Mouse (Mus musculus): ENCODE data around the gene Slc12a9. TPM values are rescaled to one million over a fixed set of nuclear protein-coding genes. Genes with fewer than 3 reads are reported as not detected.

Gene Slc12a9
- polyA plus RNA-seq, 1 experiment from 2014 or later: 12.0 TPM

DNA sequence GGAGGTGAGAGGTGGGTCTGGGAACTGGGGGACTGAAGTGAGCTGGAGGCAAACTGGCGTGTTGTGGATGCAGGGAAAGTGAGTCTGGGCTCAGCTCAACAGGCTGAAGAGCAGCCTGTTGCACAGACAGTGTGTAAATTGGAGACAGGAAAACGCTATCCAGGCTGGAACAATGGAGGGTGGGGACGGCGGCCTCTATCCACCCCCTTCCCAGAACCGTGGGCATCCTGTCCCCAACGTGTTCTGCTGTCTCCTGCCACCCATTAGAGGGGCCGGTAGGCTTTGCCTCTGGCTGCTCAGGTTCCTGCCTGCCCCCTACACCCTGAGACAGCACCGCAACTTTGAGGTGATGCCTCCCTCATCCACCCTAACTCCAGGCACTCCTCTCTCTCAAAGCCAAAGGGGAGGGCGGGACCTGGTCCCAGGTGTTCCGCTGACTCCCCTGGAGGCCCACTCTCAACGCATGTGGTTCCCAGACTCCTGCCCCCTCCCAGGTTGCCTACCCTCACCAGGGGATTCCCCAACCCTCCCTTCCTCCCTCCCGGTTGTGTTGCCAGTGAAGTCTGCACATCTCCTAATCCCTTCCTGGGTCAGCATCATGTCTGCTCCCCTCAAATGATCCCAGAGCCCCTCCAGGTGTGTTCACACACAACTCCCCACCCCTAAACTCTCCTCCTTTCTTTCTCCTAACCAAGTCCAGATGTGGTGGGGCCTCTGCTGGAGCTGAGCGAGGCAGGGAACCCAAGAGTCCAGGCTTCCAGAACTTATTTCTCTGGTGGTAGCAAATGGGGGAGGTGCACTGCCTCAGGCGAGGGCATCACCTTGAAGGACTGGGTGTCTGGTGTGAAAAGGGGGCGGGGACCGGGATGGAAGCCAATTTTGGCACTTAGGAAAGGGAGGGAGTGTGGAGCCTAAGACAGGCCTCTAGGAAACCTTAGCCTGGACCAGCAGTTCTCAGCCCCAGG is 18.9 kb upstream of the Slc12a9 start:
- peak; percentile 76 for DNase-seq (ENCODE audit: low spot score)
- 12% methylated on average over 16 of the region's 16 CpGs for WGBS
- H3K36me3 ChIP-seq: peaks cover 47% of the 10 kb centered on the region
- no peaks in the 10 kb centered on the region for H3K27me3 ChIP-seq (ENCODE audit: insufficient read depth, poor library complexity, severe bottlenecking)
- H3K4me3 ChIP-seq: peak overlapping the region; percentile 93
- H3K9me3 ChIP-seq: no peaks in the 10 kb centered on the region
- H3K27ac ChIP-seq: peak overlapping the region; percentile 99
- H3K4me1 ChIP-seq: peaks cover 52% of the 10 kb centered on the region

DNA sequence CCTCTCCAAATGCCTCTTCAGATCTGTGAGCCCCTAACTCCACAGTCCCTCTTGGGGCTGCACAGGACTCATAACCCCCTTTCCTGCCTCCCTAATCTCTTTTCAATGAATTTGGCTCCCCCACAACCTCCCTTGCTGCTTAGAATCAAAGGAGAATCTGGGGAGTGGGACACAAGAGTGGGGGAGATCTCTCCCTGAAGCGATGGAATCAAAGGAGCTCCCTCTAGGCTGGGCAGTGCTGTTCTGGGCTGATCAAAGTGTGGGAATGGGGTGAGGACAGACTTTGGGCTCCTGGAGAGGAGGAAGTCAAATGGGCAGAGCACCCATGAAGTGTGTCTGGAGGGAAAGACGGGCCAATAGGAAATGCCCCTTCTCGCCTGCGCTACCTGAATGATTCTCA is 18.0 kb upstream of the Slc12a9 start:
- Histone ChIP-seq H3K27me3 (ENCODE audit: insufficient read depth, poor library complexity, severe bottlenecking) (no peaks in the 10 kb centered on the region), H3K9me3 (no peaks in the 10 kb centered on the region), H3K27ac (peak overlapping the region; percentile 99), H3K36me3 (peaks cover 39% of the 10 kb centered on the region), H3K4me3 (peak overlapping the region; percentile 93), H3K4me1 (peaks cover 60% of the 10 kb centered on the region)
- no peak for DNase-seq (ENCODE audit: low spot score)
- WGBS: 19% methylated on average over 4 of the region's 4 CpGs

DNA sequence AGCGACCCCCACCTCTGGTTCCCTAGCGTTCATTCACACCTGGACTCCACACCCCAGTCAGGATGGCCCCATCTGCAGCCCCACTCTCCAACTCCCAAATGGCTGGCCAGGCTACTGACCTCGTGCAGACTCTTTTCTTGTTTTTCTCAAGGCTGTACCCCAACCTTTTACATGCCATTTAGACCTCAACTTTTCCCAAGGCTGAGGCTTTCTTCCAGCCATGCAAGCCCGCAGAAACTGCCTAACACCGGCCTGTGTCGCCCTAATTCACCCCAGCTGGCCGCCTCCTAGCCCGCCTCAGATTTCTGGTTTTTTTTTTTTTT is 17.6 kb upstream of the Slc12a9 start:
- peak overlapping the region; percentile 99 for H3K27ac ChIP-seq
- no peaks in the 10 kb centered on the region for H3K27me3 ChIP-seq (ENCODE audit: insufficient read depth, poor library complexity, severe bottlenecking)
- no peaks in the 10 kb centered on the region for H3K9me3 ChIP-seq
- 1% methylated on average over 8 of the region's 8 CpGs for WGBS
- peaks cover 35% of the 10 kb centered on the region for H3K36me3 ChIP-seq
- no peak for DNase-seq (ENCODE audit: low spot score)
- H3K4me1 ChIP-seq: peaks cover 63% of the 10 kb centered on the region
- peak overlapping the region; percentile 93 for H3K4me3 ChIP-seq

GRCm38 (mm10) chr5:137350205-137351057 is 17.0 kb upstream of the Slc12a9 start:
- peaks cover 30% of the 10 kb centered on the region for H3K36me3 ChIP-seq
- H3K27me3 ChIP-seq (ENCODE audit: insufficient read depth, poor library complexity, severe bottlenecking): no peaks in the 10 kb centered on the region
- H3K4me1 ChIP-seq: peaks cover 69% of the 10 kb centered on the region
- H3K9me3 ChIP-seq: no peaks in the 10 kb centered on the region
- H3K27ac ChIP-seq: peak overlapping the region; percentile 99
- under 1% methylated on average over 55 of the region's 55 CpGs for WGBS
- peak overlapping the region; percentile 93 for H3K4me3 ChIP-seq
- no peak for DNase-seq (ENCODE audit: low spot score)

- under 1% methylated on average over 32 of the region's 32 CpGs for WGBS
- Histone ChIP-seq H3K4me1 (peaks cover 72% of the 10 kb centered on the region), H3K9me3 (no peaks in the 10 kb centered on the region), H3K4me3 (peak within 1 kb of the TSS; percentile 93), H3K27me3 (ENCODE audit: insufficient read depth, poor library complexity, severe bottlenecking) (no peaks in the 10 kb centered on the region), H3K36me3 (peaks cover 21% of the 10 kb centered on the region), H3K27ac (peak within 1 kb of the TSS; percentile 99)
- DNase-seq (ENCODE audit: low spot score): peak; percentile 97
Measured at GRCm38 (mm10) chr5:137349384-137350204, 16.2 kb upstream of the Slc12a9 start, which contains the start of gene Ephb4. Gene Ephb4 (plus strand): TSS chr5:137350109.

DNA sequence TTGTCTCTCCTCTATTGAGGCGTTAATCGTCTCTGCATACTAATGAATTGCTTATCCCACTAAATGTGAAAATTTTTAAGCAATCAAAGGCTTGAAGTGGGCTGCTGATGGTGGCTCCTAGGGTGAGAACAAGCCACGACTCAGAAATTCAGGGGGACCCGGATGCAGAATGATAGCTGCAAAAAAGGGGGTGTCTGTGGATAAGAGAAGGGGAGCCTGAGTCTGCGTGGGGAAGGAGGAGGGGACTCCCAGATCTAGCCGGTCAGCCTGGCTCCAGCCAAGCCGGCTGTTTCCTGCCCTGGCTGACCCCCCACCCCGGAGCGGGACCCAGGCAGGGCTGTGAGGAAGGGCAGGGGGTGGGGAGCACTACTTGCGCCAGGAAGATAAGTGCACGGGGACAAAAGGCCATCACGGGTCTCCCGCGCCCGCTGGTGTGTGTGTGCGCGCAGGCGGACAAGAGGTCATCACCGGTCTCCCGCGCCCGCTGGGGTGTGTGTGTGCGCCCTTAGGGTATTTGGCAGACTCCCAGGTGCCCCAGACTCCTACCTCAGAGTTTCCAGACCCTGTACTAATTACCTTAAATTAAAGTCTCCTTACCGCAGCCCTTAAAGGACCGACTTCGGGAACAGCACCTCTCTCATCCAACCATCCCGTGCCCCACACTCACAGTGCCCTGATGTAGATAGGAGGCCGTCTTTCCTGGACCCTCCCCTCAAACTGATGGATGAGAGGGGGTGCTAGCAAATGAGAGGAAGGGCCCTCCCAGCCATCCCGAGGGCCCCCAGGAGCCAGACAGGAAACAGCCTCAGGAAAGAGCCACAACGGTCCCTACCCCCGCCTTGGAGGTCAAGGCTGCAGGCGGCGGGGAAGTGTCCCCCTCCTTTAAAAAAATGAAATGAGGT is 15.3 kb upstream of the Slc12a9 start:
- H3K27ac ChIP-seq: peak overlapping the region; percentile 99
- no peaks in the 10 kb centered on the region for H3K27me3 ChIP-seq (ENCODE audit: insufficient read depth, poor library complexity, severe bottlenecking)
- no peaks in the 10 kb centered on the region for H3K9me3 ChIP-seq
- H3K4me1 ChIP-seq: peaks cover 65% of the 10 kb centered on the region
- H3K4me3 ChIP-seq: peak overlapping the region; percentile 93
- DNase-seq (ENCODE audit: low spot score): peak; percentile 86
- WGBS: under 1% methylated on average over 33 of the region's 33 CpGs
- H3K36me3 ChIP-seq: peaks cover 13% of the 10 kb centered on the region

- 0 out of 2 replicates have a peak, but pooled peaks cover 6% of the 10 kb centered on the region for H3K36me3 ChIP-seq
- H3K9me3 ChIP-seq: no peaks in the 10 kb centered on the region
- peak overlapping the region; percentile 99 for H3K27ac ChIP-seq
- H3K4me3 ChIP-seq: peak overlapping the region; percentile 93
- no peak for DNase-seq (ENCODE audit: low spot score)
- H3K27me3 ChIP-seq (ENCODE audit: insufficient read depth, poor library complexity, severe bottlenecking): no peaks in the 10 kb centered on the region
- WGBS: 9% methylated on average over 7 of the region's 7 CpGs
- peaks cover 59% of the 10 kb centered on the region for H3K4me1 ChIP-seq
Measured at GRCm38 (mm10) chr5:137347856-137348255, 14.5 kb upstream of the Slc12a9 start.

DNA sequence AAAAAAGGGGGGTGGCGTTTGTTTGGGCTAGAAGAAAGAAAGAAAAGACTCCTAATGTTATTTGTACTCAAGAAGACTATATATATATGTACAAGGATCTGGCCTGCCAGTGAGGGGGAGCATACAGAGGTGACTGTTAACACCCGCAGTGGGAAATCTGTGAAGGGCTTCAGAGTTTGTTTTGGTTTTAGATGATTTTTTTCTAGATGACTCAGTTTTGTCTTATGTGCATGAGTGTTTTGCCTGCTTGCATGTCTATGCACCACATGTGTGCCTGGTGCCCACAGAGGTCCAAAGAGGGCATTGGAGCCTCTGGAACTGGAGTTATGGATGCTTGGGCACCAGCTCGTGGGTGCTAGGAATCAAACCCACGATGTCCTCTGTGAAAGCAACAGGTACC is 13.6 kb upstream of the Slc12a9 start:
- Histone ChIP-seq H3K4me1 (peaks cover 53% of the 10 kb centered on the region), H3K36me3 (no peaks in the 10 kb centered on the region), H3K27me3 (ENCODE audit: insufficient read depth, poor library complexity, severe bottlenecking) (no peaks in the 10 kb centered on the region), H3K4me3 (no peak overlapping the region), H3K27ac (peak overlapping the region; percentile 81), H3K9me3 (no peaks in the 10 kb centered on the region)
- 77% methylated on average over 4 of the region's 4 CpGs for WGBS
- no peak for DNase-seq (ENCODE audit: low spot score)

DNA sequence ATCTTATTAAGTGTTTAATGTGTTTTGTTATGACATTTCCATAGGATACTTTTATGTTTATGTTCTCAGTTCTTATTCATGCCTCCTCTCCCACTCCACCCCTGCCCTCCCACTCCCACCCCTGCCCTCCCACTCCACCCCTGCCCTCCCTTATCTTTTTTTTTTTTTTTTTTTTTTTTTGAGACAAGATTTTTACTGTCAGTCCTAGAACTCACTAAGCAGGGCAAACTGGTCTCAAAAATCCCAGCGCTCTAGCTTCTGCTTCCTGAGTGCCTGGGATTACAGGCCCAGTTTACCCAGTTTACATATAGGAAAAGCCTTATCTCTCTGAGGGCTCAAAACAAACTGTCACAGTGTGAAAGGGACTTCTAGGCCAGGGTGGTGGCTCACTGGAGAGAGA is 13.0 kb upstream of the Slc12a9 start:
- DNase-seq (ENCODE audit: low spot score): no peak
- WGBS: 48% methylated on average over 1 of the region's 1 CpGs
- peak overlapping the region; percentile 81 for H3K27ac ChIP-seq

DNA sequence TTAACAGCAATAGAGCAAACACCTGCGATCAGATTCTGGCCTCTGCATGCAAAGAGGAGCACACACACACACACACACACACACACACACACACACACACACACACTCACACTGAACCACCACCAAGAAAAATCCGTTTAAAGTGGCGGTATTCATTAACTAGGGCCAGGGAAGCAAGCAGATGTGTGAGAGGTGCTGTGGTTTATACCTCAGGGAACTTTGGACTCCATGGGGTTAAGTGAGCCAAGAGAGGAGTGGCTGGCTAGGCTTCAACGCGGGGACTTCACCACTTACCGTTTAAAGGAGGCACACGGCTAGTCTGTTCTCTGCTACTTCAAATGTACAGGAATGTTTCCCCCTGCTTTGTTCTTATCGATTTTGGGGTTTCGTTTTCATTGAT is 12.4 kb upstream of the Slc12a9 start:
- Histone ChIP-seq H3K27ac (peak overlapping the region; percentile 81), H3K4me1 (peaks cover 41% of the 10 kb centered on the region), H3K36me3 (no peaks in the 10 kb centered on the region), H3K9me3 (no peaks in the 10 kb centered on the region), H3K27me3 (ENCODE audit: insufficient read depth, poor library complexity, severe bottlenecking) (no peaks in the 10 kb centered on the region), H3K4me3 (no peak overlapping the region)
- 26% methylated on average over 9 of the region's 9 CpGs for WGBS
- DNase-seq (ENCODE audit: low spot score): no peak

More for the DNA sequence above, 13.0 kb upstream of the Slc12a9 start:
- Histone ChIP-seq H3K4me1 (peaks cover 47% of the 10 kb centered on the region), H3K4me3 (no peak overlapping the region), H3K36me3 (no peaks in the 10 kb centered on the region), H3K27me3 (ENCODE audit: insufficient read depth, poor library complexity, severe bottlenecking) (no peaks in the 10 kb centered on the region), H3K9me3 (no peaks in the 10 kb centered on the region)

GRCm38 (mm10) chr5:137343869-137344268 is 10.5 kb upstream of the Slc12a9 start:
- DNase-seq (ENCODE audit: low spot score): no peak
- no peaks in the 10 kb centered on the region for H3K36me3 ChIP-seq
- H3K4me1 ChIP-seq: peaks cover 51% of the 10 kb centered on the region
- no peaks in the 10 kb centered on the region for H3K27me3 ChIP-seq (ENCODE audit: insufficient read depth, poor library complexity, severe bottlenecking)
- no peak overlapping the region for H3K27ac ChIP-seq
- no peaks in the 10 kb centered on the region for H3K9me3 ChIP-seq
- no peak overlapping the region for H3K4me3 ChIP-seq

Measured in heart, embryonic 10.5 days (tissue).